Mouse (Mus musculus) layer of hippocampus, adult 2 months (tissue): ENCODE results near the gene BC147527. TPM values are rescaled to one million over a fixed set of nuclear protein-coding genes. Genes with fewer than 3 reads are reported as not detected.
"Not testable (repeated sequence)": the region's sequence is repeated elsewhere in the genome, so short reads cannot be mapped to it uniquely, and the experiment has no call there.

Experiments used
- DNase-seq, 2 experiments: peaks; one replicate each; pipeline ENCODE4 v3.0.0; 2022; ENCODE audit warnings: low spot score in 2 of 2
- H3K27ac ChIP-seq: fragments of 200-600 bp; 2 replicates; pipeline ENCODE4 v1.8.1; 2022
- H3K4me3 ChIP-seq: fragments of 200-600 bp; 2 replicates; pipeline ENCODE4 v1.8.1; 2022; ENCODE audit warnings: mild to moderate bottlenecking
- CTCF ChIP-seq: fragments of 200-600 bp; conservative IDR thresholded peaks from 2 replicates; pipeline ENCODE4 v1.8.1; 2022; ENCODE audit warnings: antibody characterized with exemption, mild to moderate bottlenecking, moderate library complexity
- long read RNA-seq, 2 experiments: library from polyadenylated mRNA; stranded (forward); transcript quantifications; one replicate each; pipeline ENCODE4 v2.0.0; 2021; ENCODE audit warnings: borderline mapping rate in 2 of 2
- total RNA-seq, 2 experiments: library from RNA; stranded (reverse); gene quantifications; 2 replicates each; pipeline ENCODE4 v1.2.3; 2021

BC147527 gene
- total RNA-seq = not detected
- long read RNA-seq, experiment 1 = 0 reads
- long read RNA-seq, experiment 2 = 0 reads

DNA sequence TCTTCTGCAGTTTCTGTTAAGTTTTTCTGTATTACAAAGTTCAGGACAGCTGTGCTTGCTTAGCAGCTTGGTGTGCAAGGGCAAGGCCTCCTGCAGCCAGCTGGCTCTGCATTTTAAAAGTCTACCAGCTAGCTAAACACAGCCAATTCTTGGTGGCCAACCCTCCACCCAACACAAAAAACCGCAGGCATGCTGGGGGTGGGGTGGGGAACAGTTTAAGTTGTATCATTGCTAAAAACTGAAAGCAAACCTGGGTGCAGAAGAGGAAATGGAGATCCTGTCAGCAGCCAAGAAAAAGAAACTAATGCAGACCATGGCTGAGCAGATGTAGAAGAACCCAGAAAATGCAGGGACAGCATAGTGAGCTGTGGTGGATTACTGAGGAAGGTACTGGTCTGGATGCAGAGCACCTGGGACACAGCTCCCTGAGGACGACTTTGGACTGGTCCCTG lies at the start of gene BC147527:
Gene BC147527 (plus strand): TSS at position 402 of the 452 bp plus-strand sequence.
- TF ChIP-seq CTCF = no peak
- Histone ChIP-seq H3K4me3 (no peak within 1 kb of the TSS), H3K27ac (no peak within 1 kb of the TSS)
- no peak for DNase-seq

GRCm38 (mm10) chr13:120251208-120251924 lies 48.8 kb upstream of the BC147527 start:
- DNase-seq, H3K27ac ChIP-seq, H3K4me3 ChIP-seq: not testable (repeated sequence)

- not testable (repeated sequence) for H3K27ac ChIP-seq, H3K4me3 ChIP-seq, DNase-seq
Observed at GRCm38 (mm10) chr13:120258817-120259658, 41.2 kb upstream of the BC147527 start.

GRCm38 (mm10) chr13:120259718-120260117 lies 40.5 kb upstream of the BC147527 start:
- not testable (repeated sequence) for H3K27ac ChIP-seq, DNase-seq, H3K4me3 ChIP-seq

DNA sequence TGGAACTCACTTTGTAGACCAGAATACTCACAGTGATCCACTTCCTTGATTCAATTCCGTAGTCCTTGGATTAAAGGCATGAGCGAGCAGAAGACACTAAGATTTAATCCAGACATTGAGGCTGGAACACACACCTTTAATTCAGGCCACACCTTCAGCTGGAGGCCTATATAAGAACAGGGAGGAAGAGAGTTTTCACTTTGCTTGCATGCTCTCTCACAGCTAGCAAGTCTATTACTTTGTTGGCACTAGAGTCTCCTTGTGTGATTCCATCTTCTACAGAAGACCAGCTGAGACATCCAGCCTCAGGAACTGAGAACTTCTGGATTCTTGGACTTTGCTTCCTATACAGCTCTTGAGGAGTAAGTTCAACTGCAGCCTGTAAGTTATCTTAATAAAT lies 37.3 kb upstream of the BC147527 start, which contains the start of gene AF067061:
Gene AF067061 (plus strand): TSS at position 245 of the 400 bp plus-strand sequence.
- H3K27ac ChIP-seq, H3K4me3 ChIP-seq, DNase-seq: not testable (repeated sequence)

DNA sequence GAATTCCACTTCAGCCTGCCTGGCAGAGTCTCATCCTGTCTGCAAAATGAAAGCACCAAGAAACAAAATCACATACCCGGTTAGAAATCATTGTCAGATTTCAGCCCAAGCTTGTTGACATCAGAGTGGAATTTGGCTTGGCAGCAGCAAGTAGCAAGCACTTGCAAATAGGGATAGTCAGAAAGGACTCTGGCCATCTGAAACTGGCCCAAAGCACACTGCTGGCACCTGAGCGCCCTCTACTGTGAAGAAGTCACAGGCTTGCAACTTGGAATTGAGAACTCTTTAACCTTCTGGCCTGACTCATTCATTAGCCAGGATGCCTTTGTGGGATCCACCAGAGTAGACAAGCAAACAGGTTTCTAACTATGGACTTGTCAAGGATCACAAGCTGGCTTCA lies 22.4 kb upstream of the BC147527 start:
- TF ChIP-seq CTCF = 0 out of 2 replicates have a peak, but pooled peaks have one; percentile 7
- DNase-seq, H3K4me3 ChIP-seq, H3K27ac ChIP-seq: not testable (repeated sequence)

GRCm38 (mm10) chr13:120278784-120279183 lies 21.4 kb upstream of the BC147527 start:
- DNase-seq = no peak
- no peak for TF ChIP-seq CTCF
- Histone ChIP-seq H3K4me3 (no peak overlapping the region), H3K27ac (no peak overlapping the region)

DNA sequence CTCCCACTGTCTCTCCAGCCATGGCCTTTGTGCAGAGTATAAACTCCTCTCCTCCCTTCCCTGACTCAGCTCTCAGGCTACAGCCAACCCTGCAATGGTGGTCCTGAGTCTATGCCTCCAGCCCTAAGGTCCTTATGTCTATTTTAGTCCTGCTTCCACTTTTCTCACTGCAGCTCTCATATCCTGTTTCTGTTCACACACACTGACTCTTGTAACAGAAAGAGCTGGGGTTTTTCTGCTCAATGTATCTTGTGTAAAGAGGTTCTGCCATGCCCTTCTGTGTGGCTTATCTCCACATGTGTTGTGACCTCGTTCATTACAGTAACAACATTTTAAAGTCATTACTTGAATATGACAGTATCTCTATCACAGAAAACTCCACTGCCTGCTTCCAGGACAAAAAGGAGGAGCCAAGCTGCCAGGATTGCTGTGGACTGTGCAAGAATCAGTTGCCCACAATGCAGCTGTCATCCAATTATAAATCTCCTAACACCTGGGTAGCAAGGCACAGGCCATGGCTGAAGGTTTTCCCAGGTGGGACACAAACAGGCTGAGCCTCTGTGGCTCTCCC lies 783 bp upstream of the BC147527 start:
- Histone ChIP-seq H3K4me3 (no peak overlapping the region), H3K27ac (no peak overlapping the region)
- no peak for DNase-seq
- TF ChIP-seq CTCF = no peak

DNA sequence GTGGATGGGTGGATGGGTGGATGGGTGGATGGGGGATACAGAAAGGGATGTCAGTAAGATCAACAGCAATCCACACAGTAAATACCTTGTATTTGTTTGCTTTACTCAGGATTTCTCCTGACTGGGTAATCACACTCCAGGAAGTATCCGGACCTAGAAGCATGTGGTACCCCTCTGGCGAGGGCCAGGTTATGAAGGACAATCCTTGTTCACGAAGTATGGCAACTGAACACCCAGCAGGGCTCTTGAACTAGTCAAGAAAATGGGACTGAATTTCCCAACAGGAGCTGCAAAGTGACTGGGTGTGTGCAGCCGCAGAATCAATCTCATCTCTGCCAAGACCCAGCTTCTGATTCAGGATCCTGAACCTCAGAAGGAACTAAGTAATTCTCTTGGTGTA lies 661 bp downstream of the BC147527 start:
- no peak overlapping the region for H3K4me3 ChIP-seq
- DNase-seq = no peak
- no peak for TF ChIP-seq CTCF
- H3K27ac ChIP-seq = no peak overlapping the region

GRCm38 (mm10) chr13:120310749-120311148 lies 10.6 kb downstream of the BC147527 start:
- no peak for DNase-seq
- Histone ChIP-seq H3K4me3 (no peak overlapping the region), H3K27ac (no peak overlapping the region)
- no peak for TF ChIP-seq CTCF

DNA sequence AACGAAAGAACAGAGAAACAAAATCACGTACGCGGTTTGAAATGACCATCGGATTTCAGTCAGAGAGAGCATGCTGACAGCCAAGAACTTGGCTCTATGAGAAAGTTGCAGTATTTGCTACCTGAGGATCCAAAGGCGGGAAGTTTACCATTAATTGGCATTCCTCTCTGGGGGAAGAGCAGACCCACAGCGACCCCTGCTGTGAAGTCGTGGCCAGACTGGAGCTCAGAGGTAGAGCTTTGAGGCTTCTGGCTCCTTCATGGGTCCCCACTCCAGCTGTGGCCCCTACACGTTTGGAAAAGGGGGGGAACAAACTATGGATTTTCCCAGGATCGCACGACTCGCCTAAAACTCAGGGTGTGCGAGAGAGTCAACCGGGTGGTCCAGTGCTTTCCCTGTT lies 13.4 kb downstream of the BC147527 start:
- TF ChIP-seq CTCF = peak; percentile 32
- Histone ChIP-seq H3K27ac (no peak overlapping the region), H3K4me3 (no peak overlapping the region)
- no peak for DNase-seq

DNA sequence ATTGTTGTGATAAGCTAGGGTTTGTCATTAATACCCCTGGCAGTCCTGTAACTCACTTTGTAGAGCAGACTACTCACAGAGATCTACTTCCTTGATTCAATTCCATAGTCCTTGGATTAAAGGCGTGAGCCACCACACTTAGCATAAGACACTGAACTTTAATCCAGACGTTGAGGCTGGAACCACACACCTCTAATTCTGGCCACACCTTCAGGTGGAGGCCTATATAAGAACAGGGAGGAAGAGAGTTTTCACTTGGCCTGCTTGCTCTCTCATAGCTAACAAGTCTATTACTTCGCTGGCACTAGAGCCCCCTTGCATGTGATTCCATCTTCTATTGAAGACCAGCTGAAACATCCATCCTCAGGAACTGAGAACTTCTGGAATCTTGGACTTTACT lies 16.4 kb downstream of the BC147527 start, which contains the start of gene Tcstv3:
Gene Tcstv3 (plus strand): TSS at position 301 of the 400 bp plus-strand sequence.
- not testable (repeated sequence) for DNase-seq, H3K27ac ChIP-seq, H3K4me3 ChIP-seq

- no peak overlapping the region for H3K27ac ChIP-seq
- TF ChIP-seq CTCF = no peak
- no peak overlapping the region for H3K4me3 ChIP-seq
- DNase-seq = no peak
Observed at GRCm38 (mm10) chr13:120320183-120320582, 20.0 kb downstream of the BC147527 start.
